Mouse (Mus musculus) liver, embryonic 14.5 days (tissue): ENCODE measurements around the gene 2300002M23Rik. TPM values are rescaled to one million over a fixed set of nuclear protein-coding genes. Genes with fewer than 3 reads are reported as not detected.

Experiments
- ATAC-seq: fragments of 200-750 bp; cut with Nextera tagmentation; 2 replicates; pipeline ENCODE4 v1.8.0; 2017; ENCODE audit warnings: moderate number of reproducible peaks, mild to moderate bottlenecking, moderate library complexity; ENCODE audit not compliant: insufficient read depth
- DNase-seq, 3 experiments: peaks; one replicate each; pipeline ENCODE4 v3.0.0-alpha.2; 2012 to 2013; ENCODE audit warnings: low read depth in 3 of 3, low spot score in 3 of 3
- H3K27ac ChIP-seq: fragments of 300-500 bp; sonication (generic); 2 replicates; pipeline ENCODE4 v1.5.1; 2014; ENCODE audit warnings: moderate library complexity, mild to moderate bottlenecking, control low read depth, inconsistent platforms
- H3K27me3 ChIP-seq: fragments of 300-500 bp; sonication (generic); 2 replicates; pipeline ENCODE4 v1.6.1; 2014; ENCODE audit warnings: mild to moderate bottlenecking, low read length, moderate library complexity; ENCODE audit not compliant: control insufficient read depth, insufficient read depth
- H3K36me3 ChIP-seq: fragments of 300-500 bp; sonication (generic); replicated peaks from 2 replicates; pipeline ENCODE4 v1.6.1; 2014; ENCODE audit warnings: low read depth; ENCODE audit not compliant: control insufficient read depth, insufficient read depth
- H3K4me1 ChIP-seq, 2 experiments: fragments of 200-500 bp in 1 of 2; fragments of 300-500 bp in 1 of 2; sonication (generic) in 1 of 2; replicated peaks; 2 replicates each; pipeline ENCODE4 v1.6.1; 2012 to 2014; ENCODE audit warnings: antibody characterized with exemption in 1 of 2, inconsistent platforms in 1 of 2, low read length in 1 of 2; ENCODE audit not compliant: control insufficient read depth in 2 of 2, insufficient read depth in 2 of 2
- H3K4me2 ChIP-seq: fragments of 300-500 bp; sonication (generic); 2 replicates; pipeline ENCODE4 v1.6.1; 2014; ENCODE audit warnings: low read depth, mild to moderate bottlenecking, control low read depth, moderate library complexity
- H3K4me3 ChIP-seq, 2 experiments: fragments of 200-500 bp in 1 of 2; fragments of 300-500 bp in 1 of 2; sonication (generic) in 1 of 2; 2 replicates each; pipeline ENCODE4 v1.5.1; 2012 to 2014; ENCODE audit warnings: low read depth in 2 of 2, low read length in 2 of 2, mild to moderate bottlenecking in 2 of 2, control low read depth in 1 of 2, inconsistent platforms in 1 of 2, moderate library complexity in 1 of 2; ENCODE audit not compliant: insufficient read depth in 1 of 2
- H3K9ac ChIP-seq: fragments of 300-500 bp; sonication (generic); replicated peaks from 2 replicates; pipeline ENCODE4 v1.6.1; 2014; ENCODE audit warnings: mild to moderate bottlenecking, control low read depth, moderate library complexity
- H3K9me3 ChIP-seq: fragments of 300-500 bp; sonication (generic); 2 replicates; pipeline ENCODE4 v1.6.1; 2016; ENCODE audit warnings: low read length, mixed read lengths; ENCODE audit not compliant: control insufficient read depth
- CTCF ChIP-seq: IDR thresholded peaks from 2 replicates; pipeline ENCODE4 v1.5.1; 2016; ENCODE audit warnings: antibody characterized with exemption, low read depth, control low read depth
- EP300 ChIP-seq: IDR thresholded peaks from 2 replicates; pipeline ENCODE4 v1.6.1; 2016; ENCODE audit warnings: antibody characterized with exemption, low read depth
- WGBS: fragments of 180-500 bp; shearing (Covaris S2); extraction: QIAGEN DNeasy Blood & Tissue Kit; methylation state at CpG from one replicate; pipeline ENCODE4 v1.1.7; 2014; ENCODE audit not compliant: insufficient replicate concordance; 5-methylcytosine and 5-hydroxymethylcytosine counted together
- polyA plus RNA-seq, 2 experiments: library from polyadenylated mRNA; depleted of rRNA in 1 of 2; stranded (reverse) in 1 of 2; unstranded in 1 of 2; fragments of >200 nt; fragmentation: Nextera tagmentation in 1 of 2; extraction: Ambion mirVana in 1 of 2; gene quantifications; 2 replicates each; pipeline versions ENCODE4 v1.2.1 to v1.2.3; 2012 to 2014

Gene 2300002M23Rik
- polyA plus RNA-seq, 2 experiments: not detected

DNA sequence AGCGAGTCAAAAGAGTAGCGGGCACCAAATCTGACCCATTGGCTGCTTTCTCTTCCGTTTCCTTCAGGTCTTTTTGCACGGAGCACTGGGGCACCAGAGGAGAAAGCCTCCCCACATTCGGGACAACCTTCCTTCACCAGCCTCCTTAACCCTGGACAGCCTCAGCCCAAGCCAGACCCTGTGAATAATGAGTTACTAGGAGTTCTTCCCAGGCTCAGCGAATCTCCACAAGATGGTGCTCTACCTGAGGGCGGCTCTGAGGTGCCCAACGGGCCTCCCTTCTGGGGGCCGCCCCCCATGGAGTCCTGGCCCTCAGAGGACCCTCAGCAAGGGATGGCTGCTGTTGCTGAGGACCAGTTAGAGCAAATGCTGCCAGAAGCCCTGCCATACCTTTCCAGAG lies 517 bp downstream of the 2300002M23Rik start:
- 17% methylated on average over 9 of the region's 9 CpGs for WGBS
- DNase-seq (no peak), ATAC-seq (no peak)
- no peak overlapping the region for H3K4me3 ChIP-seq
- H3K9ac ChIP-seq: no peak overlapping the region
- TF ChIP-seq CTCF: no peak
- no peak for TF ChIP-seq EP300
- H3K4me2 ChIP-seq: no peak overlapping the region
- H3K27ac ChIP-seq: no peak overlapping the region
- H3K9me3 ChIP-seq: no peaks in the 10 kb centered on the region
- no peaks in the 10 kb centered on the region for H3K4me1 ChIP-seq
- no peaks in the 10 kb centered on the region for H3K36me3 ChIP-seq
- H3K27me3 ChIP-seq: peaks cover 10% of the 10 kb centered on the region

DNA sequence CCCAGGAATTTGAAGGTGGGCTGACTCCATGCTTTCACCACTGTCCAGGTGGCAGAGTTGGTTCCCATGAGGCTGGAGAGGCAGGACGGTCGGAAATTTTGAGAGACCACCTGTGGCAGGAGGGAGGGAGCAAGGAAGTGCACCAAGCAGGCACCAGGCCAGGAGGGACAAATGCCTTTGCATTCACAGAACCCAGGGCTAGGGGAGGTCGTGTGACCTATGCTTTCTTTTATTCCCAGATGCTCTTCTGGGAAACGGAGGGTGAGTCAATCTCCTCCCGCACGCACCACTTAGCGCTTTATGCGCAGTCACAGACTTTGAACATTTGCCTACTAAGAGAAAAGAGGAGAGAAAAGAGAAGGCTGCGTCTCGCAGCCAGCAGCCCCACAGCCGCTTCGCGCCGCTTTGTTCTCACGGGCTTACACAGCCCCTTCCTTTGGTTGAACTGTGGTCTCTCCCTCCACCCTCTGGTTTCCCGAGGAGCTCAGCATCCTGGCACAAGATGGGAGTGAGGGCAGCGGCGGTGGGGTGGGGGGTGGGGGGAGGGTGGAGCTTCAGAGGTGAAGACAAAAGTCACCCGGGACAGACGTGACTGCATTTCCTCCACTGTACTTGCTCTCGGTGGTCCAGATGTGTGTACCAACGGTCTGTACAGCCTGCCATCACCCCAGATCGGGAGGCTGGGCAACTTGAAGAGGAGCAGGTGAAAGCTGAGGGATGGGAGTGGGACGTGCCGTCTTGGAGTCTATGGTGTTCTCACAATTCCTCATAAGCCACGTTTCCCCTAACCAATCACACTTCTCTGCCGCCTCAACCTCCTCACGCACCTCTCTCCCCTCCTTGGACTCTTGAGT lies 2.1 kb downstream of the 2300002M23Rik start:
- H3K27me3 ChIP-seq: peaks cover 10% of the 10 kb centered on the region
- ATAC-seq: no peak
- no peak for TF ChIP-seq EP300
- TF ChIP-seq CTCF: no peak
- H3K9me3 ChIP-seq: no peaks in the 10 kb centered on the region
- WGBS: 7% methylated on average over 28 of the region's 28 CpGs
- H3K36me3 ChIP-seq: no peaks in the 10 kb centered on the region
- H3K27ac ChIP-seq: no peak overlapping the region
- H3K4me2 ChIP-seq: no peak overlapping the region
- H3K4me1 ChIP-seq: no peaks in the 10 kb centered on the region
- no peak overlapping the region for H3K4me3 ChIP-seq
- no peak overlapping the region for H3K9ac ChIP-seq
- no peak for DNase-seq

DNA sequence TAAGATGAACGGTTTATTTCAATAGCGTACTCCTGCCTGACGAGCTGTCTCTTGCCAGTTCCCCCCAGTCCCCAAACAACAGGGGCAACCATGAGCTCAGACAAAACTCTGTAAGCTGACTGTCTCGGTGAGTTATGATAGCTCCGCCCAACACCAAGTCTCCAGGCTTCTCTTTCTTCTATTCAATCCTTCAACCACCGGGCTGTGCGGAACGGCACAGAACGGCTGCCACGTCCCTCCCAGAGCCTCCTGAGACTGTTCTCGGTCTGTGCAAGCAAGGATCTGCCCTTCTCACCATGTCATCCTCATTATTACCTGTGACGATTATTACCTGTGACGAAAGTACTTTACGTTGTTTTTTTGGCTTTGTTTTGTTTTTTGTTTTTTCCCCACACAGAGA lies 3.6 kb downstream of the 2300002M23Rik start:
- 66% methylated on average over 14 of the region's 14 CpGs for WGBS
- H3K27me3 ChIP-seq: peaks cover 10% of the 10 kb centered on the region
- no peak for ATAC-seq

DNA sequence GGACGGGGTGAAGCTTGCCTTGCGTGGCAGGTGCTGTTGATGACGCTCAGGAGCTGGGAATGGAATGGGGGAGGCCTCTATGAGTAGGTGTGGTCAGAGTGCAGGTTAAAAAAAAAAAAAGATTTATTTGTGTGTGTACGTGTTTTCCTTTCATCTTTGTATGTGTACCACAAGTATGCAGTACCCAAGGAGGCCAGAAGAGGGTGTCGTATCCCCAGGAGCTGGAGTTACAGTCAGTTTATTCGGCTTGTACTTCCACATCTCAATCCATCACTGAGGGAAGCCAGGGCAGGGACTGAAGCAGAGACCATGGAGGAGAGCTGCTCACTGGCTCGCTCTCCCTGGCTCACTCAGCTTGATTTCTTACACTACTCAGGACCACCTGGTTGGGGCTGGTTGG lies 4.2 kb downstream of the 2300002M23Rik start:
- H3K4me3 ChIP-seq: no peak overlapping the region
- H3K4me1 ChIP-seq: no peaks in the 10 kb centered on the region
- no peak overlapping the region for H3K27ac ChIP-seq
- H3K36me3 ChIP-seq: no peaks in the 10 kb centered on the region
- no peak overlapping the region for H3K9ac ChIP-seq
- ATAC-seq (no peak), DNase-seq (no peak)
- 70% methylated on average over 7 of the region's 7 CpGs for WGBS
- no peak overlapping the region for H3K4me2 ChIP-seq
- no peaks in the 10 kb centered on the region for H3K9me3 ChIP-seq
- TF ChIP-seq CTCF (peak; percentile 31; the same call in 1 of the 2 replicates), EP300 (no peak)
- H3K27me3 ChIP-seq: peaks cover 10% of the 10 kb centered on the region

More for the DNA sequence above, 3.6 kb downstream of the 2300002M23Rik start:
- Histone ChIP-seq H3K4me1 (no peaks in the 10 kb centered on the region), H3K9me3 (no peaks in the 10 kb centered on the region), H3K27ac (no peak overlapping the region), H3K4me2 (no peak overlapping the region), H3K9ac (no peak overlapping the region), H3K4me3 (no peak overlapping the region), H3K36me3 (no peaks in the 10 kb centered on the region)
- no peak for TF ChIP-seq CTCF
- no peak for TF ChIP-seq EP300
- no peak for DNase-seq

DNA sequence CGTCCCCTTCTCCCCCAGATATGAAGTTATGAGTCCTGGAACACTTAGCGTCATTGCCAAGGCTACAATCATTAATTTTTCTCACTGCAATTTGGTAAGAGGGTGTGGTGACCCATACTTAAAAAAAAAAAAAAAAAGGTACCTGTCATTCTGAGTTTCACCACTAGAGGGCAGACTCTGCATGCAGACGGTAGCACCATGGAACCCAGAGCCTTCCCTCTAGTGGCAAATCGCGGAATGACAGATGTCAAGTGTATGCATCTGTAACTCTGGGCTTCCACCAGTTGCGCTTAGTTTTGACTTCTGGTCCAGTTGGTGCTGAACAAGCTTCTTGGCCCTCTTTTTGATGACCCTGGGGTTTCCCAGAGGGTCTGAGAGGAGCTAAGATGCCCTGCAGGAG lies 11.0 kb downstream of the 2300002M23Rik start:
- Histone ChIP-seq H3K4me1 (no peaks in the 10 kb centered on the region), H3K36me3 (no peaks in the 10 kb centered on the region), H3K4me3 (no peak overlapping the region), H3K9ac (no peak overlapping the region), H3K9me3 (no peaks in the 10 kb centered on the region), H3K4me2 (no peak overlapping the region), H3K27me3 (no peaks in the 10 kb centered on the region), H3K27ac (no peak overlapping the region)
- DNase-seq: peak; percentile 73 to 76 (median 75)
- no peak for TF ChIP-seq EP300
- TF ChIP-seq CTCF: peak; percentile 100
- 16% methylated on average over 6 of the region's 6 CpGs for WGBS
- no peak for ATAC-seq
